In genomic region chr7:92804919-92805668, GRCm38 (mm10) we compare ENCODE assay signal across 20 mouse cellular contexts.
DNase-seq lines count a peak whose midpoint lies in the region; ATAC-seq and TF ChIP-seq lines count a peak whose summit lies in the region.
"Had no signal": no experiment of that assay in that cellular context is flagged by ENCODE, and none has a peak within 500 bp of the region (broad histone marks: within the 10 kb centered on the region; RNA-seq: fewer than 3 reads in every experiment).

No protein-coding gene starts in this region.

- WGBS in forebrain, embryonic 15.5 days: 94% methylated on average over 9 of the region's 9 CpGs
- WGBS in forebrain, embryonic 14.5 days: 92% methylated on average over 9 of the region's 9 CpGs

- dilution Hi-C loops in CH12.LX (cut with MboI; ENCODE audit: extremely low pct_ligation_motif_present, extremely low pct_unique_long_range_greater_than_20kb, low sequenced_read_pairs): no loop called here

- H3K4me3 ChIP-seq in forebrain, embryonic 15.5 days: no peak overlapping the region
- H3K4me3 ChIP-seq in forebrain, embryonic 14.5 days (ENCODE audit: low read depth, low read length): no peak overlapping the region
- no peak overlapping the region for H3K4me3 ChIP-seq in CH12.LX (replicated peaks in 1 of 3; ENCODE audit: low read depth in 2 of 3, low read length in 2 of 3, poor library complexity in 1 of 3)
- H3K4me3 ChIP-seq: embryonic facial prominence, embryonic 10.5 days; heart, embryonic 15.5 days; hindbrain, embryonic 13.5 days had no signal

- in situ Hi-C loops in CH12.LX (cut with MboI; ENCODE audit: low pct_ligation_motif_present, low pct_unique_long_range_greater_than_20kb, low sequenced_read_pairs): no loop called here

- H3K9me3 ChIP-seq in forebrain, embryonic 15.5 days: no peaks in the 10 kb centered on the region
- H3K9me3 ChIP-seq in forebrain, embryonic 14.5 days (replicated peaks; ENCODE audit: control insufficient read depth, low read length): no peaks in the 10 kb centered on the region
- no peaks in the 10 kb centered on the region for H3K9me3 ChIP-seq in CH12.LX (replicated peaks; ENCODE audit: low read length)
- H3K9me3 ChIP-seq: embryonic facial prominence, embryonic 10.5 days; heart, embryonic 15.5 days; hindbrain, embryonic 13.5 days had no signal

- TF ChIP-seq RAD21 in CH12.LX (IDR thresholded peaks at IDR 0.05; ENCODE audit: low read depth, low read length): no peak

- H3K4me1 ChIP-seq in forebrain, embryonic 15.5 days: peaks cover 8% of the 10 kb centered on the region
- no peaks in the 10 kb centered on the region for H3K4me1 ChIP-seq in forebrain, embryonic 14.5 days (ENCODE audit: control insufficient read depth, insufficient read depth, low read length)
- peaks cover 6 to 64% of the 10 kb centered on the region in 2 experiments; a peak in 3 of 4 replicates for H3K4me1 ChIP-seq in CH12.LX (ENCODE audit: control insufficient read depth in 1 of 2, insufficient read depth in 2 of 2)
- H3K4me1 ChIP-seq: heart, embryonic 15.5 days had no signal

- no peak for TF ChIP-seq POLR2A in CH12.LX (IDR thresholded peaks at IDR 0.05; ENCODE audit: low read depth, low read length)

- 0 out of 2 replicates have a peak, but pooled peaks have one; percentile 23 for ATAC-seq in forebrain, embryonic 15.5 days (replicated peaks)
- ATAC-seq in forebrain, embryonic 14.5 days: no peak
- ATAC-seq: forebrain, postnatal 0 days; hindbrain, postnatal 0 days had no signal

- H3K27me3 ChIP-seq in forebrain, embryonic 15.5 days: no peaks in the 10 kb centered on the region
- H3K27me3 ChIP-seq in forebrain, embryonic 14.5 days (replicated peaks; ENCODE audit: control insufficient read depth, insufficient read depth, low read length): no peaks in the 10 kb centered on the region
- H3K27me3 ChIP-seq in CH12.LX (replicated peaks): no peaks in the 10 kb centered on the region
- H3K27me3 ChIP-seq: heart, embryonic 15.5 days; hindbrain, embryonic 13.5 days had no signal

- peak; percentile 60 for DNase-seq in cerebellum, adult 9-10 months
- no peak for DNase-seq in cerebellum, adult 8-10 months
- no peak for DNase-seq in forebrain, embryonic 14.5 days (ENCODE audit: low spot score)
- DNase-seq in CH12.LX (ENCODE audit: extremely low read depth): peak; percentile 45
- DNase-seq in cerebellum, postnatal 25 days: peak; percentile 30 to 40
- no peak for DNase-seq in right cerebral cortex, postnatal 36 days (ENCODE audit: low spot score in 2 of 2)
- DNase-seq: adrenal gland, adult 2 months; adrenal gland, postnatal 25 days; forebrain, postnatal 0 days; gastrocnemius, postnatal 36 days; heart, adult 18-20 months; heart, postnatal 14 days; kidney, adult 11 months; kidney, adult 9 months had no signal

- H3K4me2 ChIP-seq in forebrain, embryonic 15.5 days (replicated peaks): no peak overlapping the region
- no peak overlapping the region for H3K4me2 ChIP-seq in forebrain, embryonic 14.5 days (ENCODE audit: low read length)
- H3K4me2 ChIP-seq in CH12.LX (ENCODE audit: insufficient read depth, low read depth, poor library complexity, severe bottlenecking): peak overlapping the region; percentile 11; the same call in 1 of the 2 replicates
- H3K4me2 ChIP-seq: heart, embryonic 11.5 days; heart, embryonic 15.5 days; hindbrain, embryonic 13.5 days had no signal

- TF ChIP-seq EP300 in CH12.LX (IDR thresholded peaks at IDR 0.05; ENCODE audit: low read length): peak; percentile 71

- TF ChIP-seq CTCF in CH12.LX (conservative IDR thresholded peaks at IDR 0.05 in 1 of 2, IDR thresholded peaks at IDR 0.05 in 1 of 2; ENCODE audit: low read depth in 2 of 2, low read length in 2 of 2): no peak

- H3K27ac ChIP-seq in forebrain, embryonic 15.5 days (replicated peaks): no peak overlapping the region
- H3K27ac ChIP-seq in forebrain, embryonic 14.5 days (ENCODE audit: low read depth, low read length): no peak overlapping the region
- H3K27ac ChIP-seq in CH12.LX (ENCODE audit: insufficient read depth, low read depth): no peak overlapping the region
- H3K27ac ChIP-seq: embryonic facial prominence, embryonic 10.5 days; heart, embryonic 15.5 days; hindbrain, embryonic 13.5 days; hindbrain, postnatal 0 days had no signal

- no peaks in the 10 kb centered on the region for H3K36me3 ChIP-seq in forebrain, embryonic 15.5 days
- 0 out of 2 replicates have a peak, but pooled peaks cover 2% of the 10 kb centered on the region for H3K36me3 ChIP-seq in forebrain, embryonic 14.5 days (ENCODE audit: control insufficient read depth, insufficient read depth, low read length)
- H3K36me3 ChIP-seq in CH12.LX (replicated peaks in 1 of 2; ENCODE audit: control insufficient read depth in 1 of 2, insufficient read depth in 1 of 2, low read length in 1 of 2): no peaks in the 10 kb centered on the region
- H3K36me3 ChIP-seq: embryonic facial prominence, embryonic 10.5 days; heart, embryonic 15.5 days; hindbrain, embryonic 13.5 days had no signal

- no peak overlapping the region for H3K9ac ChIP-seq in forebrain, embryonic 15.5 days (replicated peaks)
- H3K9ac ChIP-seq in forebrain, embryonic 14.5 days (ENCODE audit: low read length): no peak overlapping the region
- H3K9ac ChIP-seq in CH12.LX (ENCODE audit: insufficient read depth, low read depth): no peak overlapping the region
- H3K9ac ChIP-seq: forebrain, postnatal 0 days; heart, embryonic 15.5 days; hindbrain, embryonic 13.5 days had no signal

- no peaks in the 10 kb centered on the region for H3K79me2 ChIP-seq in CH12.LX (replicated peaks; ENCODE audit: control insufficient read depth, extremely low read depth, insufficient read depth, poor library complexity, severe bottlenecking)

TF ChIP-seq in CH12.LX, 34 proteins besides CTCF, POLR2A, EP300 and RAD21:
- TF ChIP-seq TCF12 (IDR thresholded peaks at IDR 0.05; ENCODE audit: low read depth, low read length): peak; percentile 35; the same call in 1 of the 2 replicates
- no peak for TF ChIP-seq ELF1 (IDR thresholded peaks at IDR 0.05; ENCODE audit: low read depth, low read length)
- no peak for TF ChIP-seq E2F4 (IDR thresholded peaks at IDR 0.05; ENCODE audit: insufficient replicate concordance, low read depth, low read length)
- TF ChIP-seq HCFC1 (IDR thresholded peaks at IDR 0.05; ENCODE audit: low read depth, low read length): no peak
- no peak for TF ChIP-seq ZMIZ1 (IDR thresholded peaks at IDR 0.05; ENCODE audit: low read depth, low read length)
- TF ChIP-seq RCOR1 (conservative IDR thresholded peaks at IDR 0.05; ENCODE audit: low read depth, low read length): no peak
- no peak for TF ChIP-seq KAT2A (IDR thresholded peaks at IDR 0.05; ENCODE audit: insufficient replicate concordance, low read length)
- TF ChIP-seq MAFK (IDR thresholded peaks at IDR 0.05; ENCODE audit: insufficient replicate concordance, low read length): no peak
- TF ChIP-seq GABPA (IDR thresholded peaks at IDR 0.05; ENCODE audit: insufficient replicate concordance, low read depth, low read length): no peak
- TF ChIP-seq SIN3A (IDR thresholded peaks at IDR 0.05; ENCODE audit: low read length): no peak
- TF ChIP-seq TBP (conservative IDR thresholded peaks at IDR 0.05; ENCODE audit: low read depth, low read length): no peak
- TF ChIP-seq USF1 (IDR thresholded peaks at IDR 0.05; ENCODE audit: low read depth, low read length): no peak
- TF ChIP-seq ZNF384 (IDR thresholded peaks at IDR 0.05; ENCODE audit: low read depth, low read length): no peak
- TF ChIP-seq NRF1 (IDR thresholded peaks at IDR 0.05; ENCODE audit: low read depth, low read length): no peak
- no peak for TF ChIP-seq ZKSCAN1 (IDR thresholded peaks at IDR 0.05; ENCODE audit: borderline replicate concordance, low read depth, low read length)
- TF ChIP-seq MAZ (IDR thresholded peaks at IDR 0.05; ENCODE audit: low read depth, low read length): no peak
- no peak for TF ChIP-seq MYC (IDR thresholded peaks at IDR 0.05; ENCODE audit: low read depth, low read length)
- 0 out of 2 replicates have a peak, but pooled peaks have one; percentile 30 for TF ChIP-seq CHD2 (IDR thresholded peaks at IDR 0.05; ENCODE audit: low read length)
- TF ChIP-seq POLR2AphosphoS2 (IDR thresholded peaks at IDR 0.05; ENCODE audit: low read depth, low read length): no peak
- TF ChIP-seq JUN (IDR thresholded peaks at IDR 0.05; ENCODE audit: insufficient read depth, low read depth, low read length): no peak
- TF ChIP-seq ETS1 (conservative IDR thresholded peaks at IDR 0.05; ENCODE audit: low read depth, low read length): peak; percentile 54
- TF ChIP-seq CHD1 (IDR thresholded peaks at IDR 0.05; ENCODE audit: low read depth, low read length): no peak
- TF ChIP-seq MEF2A (IDR thresholded peaks at IDR 0.05; ENCODE audit: borderline replicate concordance, low read depth, low read length): peak; percentile 52; the same call in 1 of the 2 replicates
- TF ChIP-seq USF2 (conservative IDR thresholded peaks at IDR 0.05; ENCODE audit: low read depth, low read length): no peak
- no peak for TF ChIP-seq JUND (conservative IDR thresholded peaks at IDR 0.05; ENCODE audit: low read depth, low read length)
- no peak for TF ChIP-seq PAX5 (IDR thresholded peaks at IDR 0.05; ENCODE audit: low read length)
- no peak for TF ChIP-seq NELFE (IDR thresholded peaks at IDR 0.05; ENCODE audit: low read depth, low read length)
- no peak for TF ChIP-seq MXI1 (IDR thresholded peaks at IDR 0.05; ENCODE audit: low read depth, low read length)
- TF ChIP-seq MAX (IDR thresholded peaks at IDR 0.05; ENCODE audit: low read length): no peak
- TF ChIP-seq BHLHE40 (IDR thresholded peaks at IDR 0.05; ENCODE audit: low read depth, low read length): peak; percentile 43
- no peak for TF ChIP-seq SMC3 (IDR thresholded peaks at IDR 0.05; ENCODE audit: low read depth, low read length)
- TF ChIP-seq IRF4 (IDR thresholded peaks at IDR 0.05; ENCODE audit: low read depth, low read length): no peak; the same call in 1 of the 2 replicates
- no peak for TF ChIP-seq UBTF (IDR thresholded peaks at IDR 0.05; ENCODE audit: low read depth, low read length)
- TF ChIP-seq ZC3H11A (IDR thresholded peaks at IDR 0.05; ENCODE audit: low read depth, low read length): no peak

Comparison
In these comparisons a context has a peak if more than half of its experiments do, and no peak if none do; other contexts are left out.
1. DNase-seq: peak in cerebellum, adult 9-10 months (single experiment), CH12.LX (single experiment) and cerebellum, postnatal 25 days (2 of 2); none in cerebellum, adult 8-10 months (single experiment), forebrain, embryonic 14.5 days (single experiment) and right cerebral cortex, postnatal 36 days (0 of 2).